Mouse (Mus musculus) stomach, adult 2 months (tissue): ENCODE data around the gene Olfr94. TPM values are rescaled to one million over a fixed set of nuclear protein-coding genes. Genes with fewer than 3 reads are reported as not detected.

ENCODE experiments used
- polyA plus RNA-seq: library from polyadenylated mRNA; depleted of rRNA; stranded (reverse); fragments of >200 nt; gene quantifications from 2 replicates; pipeline ENCODE4 v1.2.3, GENCODE M21; 2012; rRNA removed

Olfr94 gene
- not detected in 2 replicates for polyA plus RNA-seq

GRCm38 (mm10) chr17:37200894-37201293 lies at the start of gene Olfr94:
TSS of gene Olfr94 (minus strand) at chr17:37200994.

GRCm38 (mm10) chr17:37237230-37237629 lies 36.4 kb upstream of the Olfr94 start, which contains the start of gene Olfr97:
TSS of gene Olfr97 (minus strand) at chr17:37237330.

GRCm38 (mm10) chr17:37219846-37220245 lies 19.1 kb upstream of the Olfr94 start, which contains the start of gene Olfr96:
TSS of gene Olfr96 (plus strand) at chr17:37220146.

GRCm38 (mm10) chr17:37213018-37213417 lies 12.2 kb upstream of the Olfr94 start, which contains the start of gene Olfr95:
TSS of gene Olfr95 (minus strand) at chr17:37213118.

GRCm38 (mm10) chr17:37193656-37194055 lies 7.1 kb downstream of the Olfr94 start, which contains the start of gene Ubd:
TSS of gene Ubd (plus strand) at chr17:37193892.

GRCm38 (mm10) chr17:37161394-37161793 lies 39.4 kb downstream of the Olfr94 start, which contains the start of gene Olfr93:
TSS of gene Olfr93 (minus strand) at chr17:37161494.

Other genes starting within 250 kb of the Olfr94 start
- 13.9 and 20.2 TPM in 2 replicates for gene Ppp1r11, start 249.3 kb downstream of the Olfr94 start, polyA plus RNA-seq
- gene Znrd1, start 242.4 kb downstream of the Olfr94 start, polyA plus RNA-seq, result 10.5 and 15.2 TPM in 2 replicates
- 0.34 TPM in 1 of 2 replicates, not detected in the other for gene Znrd1as, start 242.4 kb downstream of the Olfr94 start, polyA plus RNA-seq
- gene 2410137M14Rik, start 219.8 kb downstream of the Olfr94 start, polyA plus RNA-seq, result not detected in 2 replicates
- gene H2-M5, start 211.5 kb downstream of the Olfr94 start, polyA plus RNA-seq, result 0.10 TPM in 1 of 2 replicates, not detected in the other
- gene Zfp57, start 199.8 kb downstream of the Olfr94 start, polyA plus RNA-seq, result 0.31 and 0.65 TPM in 2 replicates
- not detected in 2 replicates for gene Mog, start 177.6 kb downstream of the Olfr94 start, polyA plus RNA-seq
- 8.1 and 12.3 TPM in 2 replicates for gene Gabbr1, start 155.0 kb downstream of the Olfr94 start, polyA plus RNA-seq
- gene Olfr90, start 112.5 kb downstream of the Olfr94 start, polyA plus RNA-seq, result not detected in 2 replicates
- gene Olfr91, start 102.7 kb downstream of the Olfr94 start, polyA plus RNA-seq, result not detected in 2 replicates
- gene Olfr92, start 80.9 kb downstream of the Olfr94 start, polyA plus RNA-seq, result not detected in 2 replicates
- not detected in 2 replicates for gene Olfr93, start 39.5 kb downstream of the Olfr94 start, polyA plus RNA-seq
- not detected in 2 replicates for gene Ubd, start 7.1 kb downstream of the Olfr94 start, polyA plus RNA-seq
- gene Olfr95, start 12.1 kb upstream of the Olfr94 start, polyA plus RNA-seq, result not detected in 2 replicates
- not detected in 2 replicates for gene Olfr96, start 19.2 kb upstream of the Olfr94 start, polyA plus RNA-seq
- gene Olfr97, start 36.3 kb upstream of the Olfr94 start, polyA plus RNA-seq, result not detected in 2 replicates
- gene Olfr98, start 62.8 kb upstream of the Olfr94 start, polyA plus RNA-seq, result not detected in 2 replicates
- 1.7 TPM in 2 replicates for gene H2-M3, start 69.2 kb upstream of the Olfr94 start, polyA plus RNA-seq
- not detected in 2 replicates for gene Olfr99, start 82.5 kb upstream of the Olfr94 start, polyA plus RNA-seq
- not detected in 2 replicates for gene Olfr101, start 103.3 kb upstream of the Olfr94 start, polyA plus RNA-seq
- not detected in 2 replicates for gene Olfr102, start 116.1 kb upstream of the Olfr94 start, polyA plus RNA-seq
- not detected in 2 replicates for gene Olfr103, start 138.7 kb upstream of the Olfr94 start, polyA plus RNA-seq
- not detected in 2 replicates for gene Olfr104-ps, start 158.6 kb upstream of the Olfr94 start, polyA plus RNA-seq
- gene Olfr105-ps, start 178.0 kb upstream of the Olfr94 start, polyA plus RNA-seq, result not detected in 2 replicates
- gene Olfr106-ps, start 189.4 kb upstream of the Olfr94 start, polyA plus RNA-seq, result not detected in 2 replicates
- gene Olfr107, start 198.2 kb upstream of the Olfr94 start, polyA plus RNA-seq, result not detected in 2 replicates
- not detected in 2 replicates for gene Olfr108, start 244.5 kb upstream of the Olfr94 start, polyA plus RNA-seq